Mouse (Mus musculus) lung, adult 2 months (tissue): ENCODE results near the gene Cutal.

Experiments
- CTCF ChIP-seq: fragments of 200-500 bp; IDR thresholded peaks from 2 replicates; pipeline ENCODE4 v1.5.1; 2011; ENCODE audit warnings: mild to moderate bottlenecking, low read length, control low read depth; ENCODE audit not compliant: insufficient read depth
- POLR2A ChIP-seq: fragments of 200-500 bp; IDR thresholded peaks from 2 replicates; pipeline ENCODE4 v1.6.1; 2011; ENCODE audit warnings: low read depth, mild to moderate bottlenecking, control low read depth, low read length, borderline replicate concordance; ENCODE audit errors: extremely low read depth

DNA sequence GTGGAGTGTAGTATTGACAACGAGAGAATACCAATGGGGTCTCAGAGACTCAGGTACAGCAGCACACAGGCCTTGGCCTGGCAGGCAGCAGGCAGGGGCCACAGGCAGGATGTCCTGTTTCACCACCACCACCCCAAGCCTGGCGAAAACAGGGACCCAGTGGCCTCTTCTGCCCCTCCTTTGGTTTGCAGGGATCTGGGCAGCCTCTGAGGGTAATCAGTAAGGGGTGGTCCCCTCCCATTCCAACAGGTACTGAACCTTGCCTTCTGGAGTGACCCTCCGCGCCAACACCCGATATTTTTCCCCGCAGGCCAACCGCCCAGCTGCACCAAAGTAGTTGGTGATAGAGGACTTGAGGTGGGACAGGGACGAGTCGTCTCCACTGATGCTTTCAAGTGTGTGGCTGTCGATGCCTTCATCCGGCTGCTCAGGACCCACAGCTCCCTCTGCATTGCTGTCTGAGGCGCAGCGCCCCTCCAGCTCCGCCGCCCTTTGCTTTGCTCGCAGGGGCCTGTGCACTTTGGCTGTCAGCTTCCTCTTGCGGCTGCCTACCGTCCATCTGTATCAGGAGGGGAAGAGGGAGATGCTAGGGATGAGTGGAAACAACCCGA lies 21.4 kb downstream of the Cutal start:
- no peak for TF ChIP-seq CTCF
- TF ChIP-seq POLR2A: no peak
